Mouse (Mus musculus): Measurements from ENCODE around the gene Jdp2.
A peak's percentile ranks its signal among the peaks of the same experiment; 100 is the strongest.
"Not testable (repeated sequence)": the region's sequence is repeated elsewhere in the genome, so short reads cannot be mapped to it uniquely, and the experiment has no call there.

Jdp2 gene

DNA sequence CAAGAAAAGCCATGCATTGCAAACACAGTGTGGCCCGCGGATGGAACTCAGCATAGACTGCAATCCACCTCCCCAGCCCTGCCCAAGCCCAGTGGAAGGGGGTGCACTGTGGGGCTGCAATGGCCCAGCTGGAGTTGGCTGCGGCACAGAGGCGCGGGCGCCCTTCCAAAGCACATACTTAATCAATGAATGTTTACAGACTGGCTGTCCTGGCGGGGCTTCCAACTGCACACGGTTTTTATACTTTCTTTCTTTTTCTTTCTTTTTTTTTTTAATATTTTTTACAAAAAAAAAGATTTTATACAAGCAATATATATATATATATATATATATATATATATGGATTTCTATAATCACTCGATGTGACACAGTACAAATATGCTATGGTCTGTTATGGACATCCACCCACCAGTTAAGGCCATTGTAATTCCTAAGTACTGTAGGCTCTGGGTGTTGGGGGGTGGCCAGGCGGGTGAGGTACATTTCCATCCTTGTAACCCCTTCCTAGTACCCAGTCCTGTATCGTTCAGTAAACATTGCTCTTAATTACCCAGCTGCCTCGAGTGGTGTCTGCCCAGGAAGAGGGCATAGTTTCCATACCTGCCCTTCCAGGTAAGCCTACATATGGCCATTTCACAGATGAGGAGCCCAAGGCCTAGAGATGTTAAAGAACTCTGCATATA lies 40.6 kb downstream of the Jdp2 start:
- DNase-seq: peak; percentile 72

DNA sequence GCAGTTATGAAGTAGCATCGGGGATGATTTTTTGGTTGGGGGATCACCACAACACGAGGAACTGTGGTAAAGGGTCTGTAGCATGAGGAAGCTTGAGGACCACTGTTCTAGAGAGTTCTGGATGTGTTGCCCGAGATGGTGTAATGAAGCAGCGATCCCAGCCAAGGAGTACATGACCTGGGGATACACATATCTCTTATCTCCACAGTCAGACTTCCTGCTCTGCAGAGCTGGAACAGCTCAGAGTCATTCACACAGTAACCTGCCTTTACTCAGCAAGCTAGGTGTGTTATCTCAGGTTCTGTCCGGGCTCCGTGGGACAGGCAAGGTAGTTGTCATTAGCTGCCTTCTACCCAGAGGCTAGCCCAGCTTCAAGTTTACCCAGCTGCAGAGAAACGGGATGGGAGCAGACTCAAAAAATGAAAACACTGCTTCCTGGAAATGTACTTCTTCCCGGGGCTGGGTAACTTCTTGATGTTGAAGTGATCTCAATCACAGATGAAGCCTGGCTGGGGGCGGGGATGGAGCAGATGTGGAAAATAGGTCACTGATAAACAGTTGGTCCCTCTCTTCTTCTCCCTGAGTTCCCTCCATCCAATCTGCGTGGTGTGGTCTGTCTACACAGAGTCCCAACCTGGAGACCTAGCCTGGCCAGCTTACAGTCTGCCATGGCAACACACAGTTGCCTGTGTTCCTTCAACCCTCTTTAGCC lies 42.2 kb downstream of the Jdp2 start:
- no peak for DNase-seq

DNA sequence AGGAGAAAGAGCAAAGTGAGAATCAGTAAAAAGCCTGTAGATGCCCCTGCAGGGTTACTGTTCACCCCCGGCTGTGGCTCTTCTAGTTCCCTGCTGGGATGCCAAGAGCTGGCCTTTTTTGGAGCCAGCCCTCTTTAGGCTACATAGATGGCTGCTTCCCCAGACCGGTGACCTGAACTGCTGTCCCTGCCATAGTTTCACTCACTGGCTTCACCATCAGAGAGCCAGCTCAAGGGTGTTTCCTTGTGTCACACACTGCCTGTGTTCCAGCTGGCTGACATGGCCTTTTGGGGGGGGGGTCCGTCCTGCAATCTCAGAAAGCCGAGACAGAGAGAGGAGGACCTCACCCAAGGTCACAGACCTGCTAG lies 42.7 kb downstream of the Jdp2 start:
- DNase-seq: no peak

DNA sequence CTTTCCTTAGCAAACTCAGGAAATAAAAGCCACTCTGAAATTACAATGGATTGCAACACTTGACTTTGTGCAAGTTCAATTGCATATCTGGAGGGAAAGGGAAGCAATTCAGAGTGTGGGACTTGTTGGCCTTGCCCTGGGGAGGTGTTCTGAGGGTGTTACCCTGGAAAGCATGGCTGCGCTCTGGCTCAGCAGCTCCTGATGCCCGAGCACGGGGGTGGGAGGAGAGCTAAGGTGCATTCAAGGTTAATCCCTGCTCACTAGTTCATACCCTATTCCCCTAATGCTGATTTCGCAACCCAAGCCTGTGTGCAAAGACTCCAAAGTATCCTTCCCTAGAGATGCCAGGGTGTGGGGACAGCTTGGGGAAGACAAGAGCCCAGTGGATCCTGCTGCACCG lies 44.9 kb downstream of the Jdp2 start:
- no peak for DNase-seq

DNA sequence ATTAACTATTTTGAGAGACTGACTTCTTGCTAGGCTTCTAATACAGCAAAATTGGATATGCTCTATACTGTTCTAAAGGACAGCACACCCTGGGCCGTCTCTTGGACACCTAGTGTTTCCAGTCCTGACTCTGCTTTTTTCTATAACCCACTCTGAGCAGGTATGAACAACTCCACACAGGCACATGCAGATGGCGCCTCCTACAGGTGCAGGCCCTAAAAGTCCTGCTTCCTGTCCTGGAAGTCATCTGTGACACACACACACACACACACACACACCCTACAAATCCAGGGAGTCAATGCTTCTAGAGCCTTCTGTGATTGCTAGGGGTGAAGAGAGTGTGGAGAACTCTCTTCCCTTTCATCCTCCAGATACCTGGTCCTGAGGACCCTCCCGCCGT lies 46.8 kb downstream of the Jdp2 start:
- DNase-seq: no peak

DNA sequence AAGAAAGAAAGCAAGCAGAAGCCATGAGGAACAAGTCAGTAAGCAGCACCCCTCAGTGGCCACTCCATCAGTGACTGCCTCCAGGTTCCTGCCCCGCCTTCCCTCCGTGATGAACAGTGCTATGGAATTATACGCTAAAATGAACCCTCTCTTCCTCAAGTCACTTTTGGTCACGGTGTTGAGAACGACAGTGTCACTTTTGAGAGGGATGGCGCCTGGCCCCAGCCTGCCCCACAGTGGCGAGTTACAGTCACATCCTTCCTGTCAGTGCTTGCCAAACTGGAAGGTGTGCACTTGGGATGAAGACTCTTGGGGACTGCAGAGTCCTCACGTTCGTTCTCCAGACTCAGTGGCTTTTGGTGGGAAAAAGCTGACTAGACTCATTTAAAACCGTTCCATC lies 48.5 kb downstream of the Jdp2 start:
- DNase-seq: no peak

DNA sequence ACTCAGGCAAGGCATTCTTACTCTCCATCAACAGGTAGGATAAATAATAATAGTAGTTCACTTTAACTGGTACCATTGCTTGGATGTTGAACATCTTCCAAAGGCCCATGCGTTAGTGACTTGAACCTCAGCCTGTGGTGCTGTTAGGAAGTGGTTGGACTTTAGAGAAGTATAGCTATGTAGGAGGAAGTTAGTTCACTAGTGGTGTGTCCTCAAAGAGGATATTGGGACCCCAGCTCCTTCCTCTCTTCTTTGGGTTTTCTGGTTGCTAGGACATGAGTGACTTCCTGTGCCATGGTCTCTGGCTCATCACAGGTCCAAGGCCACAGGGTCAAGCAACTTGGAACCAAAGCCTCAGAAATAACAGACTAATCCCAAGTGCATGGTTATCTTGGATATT lies 49.1 kb downstream of the Jdp2 start:
- no peak for DNase-seq

DNA sequence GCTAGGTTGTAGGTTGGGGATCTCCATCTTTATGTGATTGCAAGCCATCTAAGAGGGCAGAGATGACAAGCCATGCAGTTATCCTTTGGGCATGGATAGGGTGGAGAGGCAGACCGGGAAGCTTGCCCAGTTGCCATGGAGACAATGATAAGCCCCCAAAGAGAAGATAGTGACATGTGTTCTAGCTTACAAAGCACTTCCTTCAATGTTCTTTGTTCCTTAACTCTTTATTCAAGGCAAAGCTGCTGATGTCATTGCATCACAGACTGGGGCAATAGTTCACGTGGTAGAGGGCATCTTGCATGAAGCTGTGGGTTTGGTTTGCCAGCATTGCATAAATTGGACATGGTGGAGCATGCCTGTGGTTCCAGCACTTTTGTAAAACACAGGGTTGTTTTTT lies 60.5 kb downstream of the Jdp2 start:
- DNase-seq: peak; percentile 79

DNA sequence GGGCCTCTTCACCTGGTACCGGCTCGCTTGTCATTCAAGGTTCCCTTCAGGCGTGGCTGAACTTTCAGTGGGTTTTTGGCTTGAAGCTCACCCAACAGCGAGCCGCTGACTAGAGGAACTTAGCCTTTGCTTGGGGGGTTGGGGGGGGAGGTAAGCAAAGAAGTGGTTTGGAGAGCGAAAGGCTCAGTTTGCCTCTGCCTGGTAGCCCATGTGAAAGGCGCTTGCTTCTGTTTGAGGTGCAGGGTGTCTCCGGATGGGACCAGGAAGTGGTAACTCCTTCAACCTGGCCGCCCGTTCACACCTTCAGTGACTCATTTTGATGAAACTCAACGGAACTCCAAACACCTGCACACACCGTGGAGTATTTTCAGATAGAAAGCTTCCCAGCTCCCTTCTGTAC lies 62.0 kb downstream of the Jdp2 start:
- DNase-seq: no peak

DNA sequence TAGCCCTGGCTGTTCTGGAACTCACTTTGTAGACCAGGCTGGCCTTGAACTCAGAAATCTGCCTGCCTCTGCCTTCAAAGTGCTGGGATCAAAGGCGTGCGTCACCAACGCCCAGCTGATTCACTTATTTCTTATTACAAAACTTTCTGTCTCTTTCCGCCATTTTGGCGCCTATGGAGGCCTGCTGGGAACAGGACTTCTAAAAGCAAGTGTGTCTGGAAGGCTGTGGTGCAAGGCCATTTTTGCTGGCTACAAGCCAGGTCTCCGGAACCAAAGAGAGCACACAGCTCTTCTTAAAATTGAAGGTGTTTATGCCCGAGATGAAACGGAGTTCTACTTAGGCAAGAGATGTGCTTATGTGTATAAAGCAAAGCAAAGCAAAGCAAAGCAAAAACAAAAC lies 63.4 kb downstream of the Jdp2 start:
- DNase-seq: not testable (repeated sequence)

DNA sequence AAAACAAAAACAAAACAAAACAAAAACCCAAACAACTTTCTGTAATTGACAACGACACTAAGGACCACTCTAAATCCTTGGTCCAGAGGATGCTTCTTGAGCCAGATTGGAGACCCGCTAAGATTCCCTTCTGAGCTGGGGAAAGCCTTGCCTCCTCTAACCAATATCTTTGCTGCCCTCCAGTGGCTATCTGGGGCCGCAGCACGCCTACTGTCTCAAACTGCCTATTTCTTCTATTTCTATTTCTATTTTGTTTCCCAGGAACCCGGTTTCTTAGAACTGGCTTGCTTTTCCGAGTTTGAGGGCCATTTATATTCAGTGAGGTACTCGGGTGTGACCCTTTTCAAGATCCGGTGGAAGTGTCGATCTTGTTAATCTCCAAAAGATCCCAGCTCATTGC lies 64.1 kb downstream of the Jdp2 start:
- peak; percentile 81 for DNase-seq

DNA sequence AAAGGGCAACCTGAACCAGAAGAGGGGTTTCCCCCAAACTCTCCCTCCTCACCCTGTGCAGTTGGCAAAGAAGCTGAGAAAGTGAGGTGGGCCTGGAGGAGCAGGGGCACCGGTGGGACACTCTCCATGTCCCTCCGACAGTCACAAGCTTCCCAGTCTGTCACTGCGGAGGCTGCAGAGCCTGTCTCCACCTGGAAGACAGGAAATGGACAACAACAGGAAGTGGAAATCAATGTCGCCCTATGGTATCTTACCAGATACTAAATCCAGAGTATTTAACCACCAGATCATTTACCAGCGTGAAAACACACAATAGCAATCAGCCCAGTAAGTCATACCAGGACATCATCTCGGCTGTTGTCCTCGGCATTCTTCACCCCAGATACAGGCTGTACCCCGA lies 67.3 kb downstream of the Jdp2 start:
- DNase-seq: no peak

DNA sequence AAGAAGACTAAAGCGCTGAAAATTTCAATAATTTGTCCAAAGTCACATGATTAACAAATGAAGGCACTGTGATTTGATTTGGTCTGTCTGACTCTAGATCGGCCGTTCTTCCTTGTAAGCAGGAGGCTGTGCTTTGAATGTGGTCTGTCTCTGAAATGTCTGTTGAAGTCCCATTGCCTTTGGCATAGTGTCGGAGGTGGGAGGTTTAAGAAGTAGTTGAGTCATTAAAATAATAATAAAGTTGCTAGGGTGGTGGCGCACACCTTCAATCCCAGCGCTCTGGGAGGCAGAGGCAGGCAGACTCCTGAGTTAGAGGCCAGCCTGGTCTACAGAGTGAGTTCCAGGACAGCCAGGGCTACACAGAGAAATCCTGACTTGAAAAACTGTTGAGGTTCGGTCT lies 68.2 kb downstream of the Jdp2 start:
- DNase-seq: no peak

DNA sequence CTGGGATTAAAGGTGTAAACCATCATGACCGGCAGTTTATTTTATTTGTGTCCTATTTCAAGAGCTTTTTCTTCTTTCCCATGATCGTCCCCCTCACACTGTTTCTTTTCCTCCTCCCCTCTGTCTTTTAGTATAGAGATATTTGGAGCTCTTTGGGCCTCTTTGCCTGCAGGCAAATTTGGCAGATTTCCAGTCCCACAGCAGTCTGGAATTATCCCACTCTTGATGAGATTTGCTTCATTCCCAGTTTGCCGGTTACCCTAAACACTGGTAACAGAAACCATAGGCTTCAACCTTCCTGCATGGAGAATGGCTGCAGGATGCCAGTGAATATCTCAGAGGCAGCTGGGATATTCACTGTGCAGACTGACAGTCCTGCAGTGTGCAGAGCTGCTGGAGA lies 69.9 kb downstream of the Jdp2 start:
- DNase-seq: no peak

DNA sequence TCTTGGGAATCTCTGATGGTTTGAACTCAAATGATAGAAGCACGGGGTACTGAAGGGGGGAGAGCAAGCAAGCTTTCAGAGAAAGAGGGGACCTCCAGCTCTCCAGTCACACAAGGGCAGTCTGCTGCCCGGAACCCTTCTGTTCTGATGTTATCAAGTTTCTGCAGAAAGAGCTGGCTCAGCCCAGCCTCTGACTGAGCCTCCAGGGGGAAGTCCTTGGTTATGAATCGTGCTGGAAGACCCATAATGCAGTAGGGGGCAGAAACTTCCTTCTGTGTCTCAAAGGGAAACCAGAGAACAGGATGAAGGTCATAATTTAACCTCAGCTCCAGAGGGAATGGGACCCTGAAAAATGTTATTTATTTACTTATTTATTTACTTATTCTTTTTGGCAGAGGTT lies 71.3 kb downstream of the Jdp2 start:
- no peak for DNase-seq

DNA sequence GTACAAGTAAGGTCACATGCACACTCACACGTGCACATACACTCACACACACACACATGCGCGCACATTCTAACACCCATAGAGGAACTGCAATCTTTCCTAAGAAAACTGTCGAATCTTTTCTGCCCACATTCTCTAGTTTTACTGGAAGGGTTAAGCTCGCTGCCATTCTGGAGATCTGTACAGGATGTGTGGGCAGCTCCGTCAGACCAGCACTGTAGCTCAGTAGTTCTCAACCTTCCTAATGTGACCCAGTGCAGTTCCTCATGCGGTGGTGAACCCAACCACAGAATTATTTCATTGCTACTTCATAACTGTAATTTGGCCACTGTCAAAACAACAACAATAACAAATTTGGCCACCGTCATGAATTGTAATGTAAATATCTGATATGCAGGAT lies 75.1 kb downstream of the Jdp2 start:
- DNase-seq: no peak

DNA sequence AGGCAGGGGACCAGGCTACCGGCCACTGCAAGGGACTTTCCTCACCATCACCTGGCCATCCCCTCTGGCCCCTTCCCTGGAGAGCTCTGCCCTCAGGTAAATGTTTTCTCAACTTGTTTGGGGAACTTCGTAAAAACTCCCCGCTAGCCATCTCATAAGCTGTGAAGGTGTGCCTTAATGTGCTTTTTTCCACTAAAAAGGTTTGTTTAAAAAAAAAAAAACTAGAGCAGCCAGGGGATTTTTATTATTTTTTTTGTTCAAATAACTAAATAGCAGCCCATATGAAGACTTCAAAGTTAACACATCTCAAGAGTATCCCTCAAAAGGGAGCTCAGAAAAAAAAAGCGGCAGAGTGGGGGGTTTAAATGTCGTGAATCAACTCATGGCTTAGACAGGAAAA lies 80.3 kb downstream of the Jdp2 start:
- no peak for DNase-seq

DNA sequence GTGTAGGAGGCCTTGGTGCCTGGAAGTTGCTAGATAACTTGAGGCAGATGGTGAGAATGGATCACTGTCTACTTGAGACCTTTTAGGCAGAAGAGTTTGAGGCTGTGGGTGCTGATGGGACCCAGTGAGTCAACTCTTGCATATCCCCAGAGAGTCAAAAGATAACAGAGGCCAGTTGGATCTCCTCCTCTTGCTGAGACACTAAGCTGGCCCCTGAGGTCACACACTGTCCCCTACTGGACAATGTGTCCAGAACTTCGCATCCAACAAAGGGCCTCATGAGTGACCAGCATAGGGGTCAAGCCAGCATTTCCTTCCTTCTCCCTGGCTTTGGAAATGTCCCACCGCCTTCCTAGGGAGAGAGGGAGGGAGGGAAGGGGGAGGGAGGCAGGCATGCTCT lies 81.0 kb downstream of the Jdp2 start:
- DNase-seq: no peak

DNA sequence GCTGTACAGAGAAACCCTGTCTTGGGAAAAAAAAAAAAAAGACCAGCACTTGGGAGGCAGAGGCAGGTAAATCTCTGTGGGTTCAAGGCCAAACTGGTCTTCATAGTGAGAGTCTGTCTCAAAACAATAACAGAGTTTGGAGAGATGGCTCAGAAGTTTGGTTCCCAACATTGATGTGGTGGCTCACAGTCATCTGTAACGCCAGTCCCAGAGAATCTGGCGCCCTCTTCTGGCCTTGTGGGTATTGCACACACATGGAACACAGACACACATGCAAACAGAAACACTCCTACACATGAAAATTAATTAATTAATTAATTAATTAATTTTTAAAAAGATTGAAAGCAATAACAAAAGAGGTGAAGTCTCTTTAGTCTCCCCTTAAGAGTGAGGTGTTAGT lies 83.5 kb downstream of the Jdp2 start:
- no peak for DNase-seq

DNA sequence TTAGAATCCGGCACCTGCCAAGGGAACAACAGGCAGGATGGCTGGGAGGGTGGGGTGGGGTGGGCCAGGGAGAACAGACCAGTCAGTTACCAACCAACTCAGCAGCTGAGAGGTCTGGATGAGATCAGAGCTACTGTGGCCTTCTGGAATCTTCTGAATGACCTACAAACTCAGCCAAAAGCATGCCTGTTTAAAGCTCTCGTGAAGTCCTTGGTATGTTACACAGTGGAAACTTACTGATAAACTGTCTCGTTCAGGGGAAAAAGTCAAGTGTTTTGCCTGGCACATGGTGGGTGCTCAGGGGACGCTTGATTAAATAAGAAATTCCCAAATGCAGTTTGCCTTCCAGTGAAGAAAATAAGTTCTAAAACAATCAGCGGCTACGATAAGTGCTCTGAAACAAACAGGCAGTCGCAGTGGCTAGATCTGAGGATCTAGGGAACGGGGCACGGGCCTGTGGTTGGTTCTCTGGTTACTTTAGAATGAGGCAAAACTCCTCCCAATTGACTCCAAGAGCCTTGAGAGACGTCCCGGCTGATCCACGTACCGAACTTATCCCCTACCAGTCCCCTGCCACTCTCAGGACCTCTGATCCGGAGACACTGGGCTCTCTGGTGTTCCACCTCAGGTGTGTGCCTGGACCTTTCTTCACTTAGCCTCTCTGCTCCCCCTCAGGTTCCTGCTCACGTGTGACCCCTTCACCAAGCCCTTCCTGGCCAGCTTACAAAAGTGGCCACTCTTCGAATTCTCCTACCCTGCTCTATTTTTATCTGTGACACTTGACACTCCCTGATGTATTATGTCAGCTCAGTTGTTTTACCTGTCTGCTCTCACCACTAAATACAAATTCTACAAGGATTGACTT lies 85.8 kb downstream of the Jdp2 start:
- DNase-seq: no peak

DNA sequence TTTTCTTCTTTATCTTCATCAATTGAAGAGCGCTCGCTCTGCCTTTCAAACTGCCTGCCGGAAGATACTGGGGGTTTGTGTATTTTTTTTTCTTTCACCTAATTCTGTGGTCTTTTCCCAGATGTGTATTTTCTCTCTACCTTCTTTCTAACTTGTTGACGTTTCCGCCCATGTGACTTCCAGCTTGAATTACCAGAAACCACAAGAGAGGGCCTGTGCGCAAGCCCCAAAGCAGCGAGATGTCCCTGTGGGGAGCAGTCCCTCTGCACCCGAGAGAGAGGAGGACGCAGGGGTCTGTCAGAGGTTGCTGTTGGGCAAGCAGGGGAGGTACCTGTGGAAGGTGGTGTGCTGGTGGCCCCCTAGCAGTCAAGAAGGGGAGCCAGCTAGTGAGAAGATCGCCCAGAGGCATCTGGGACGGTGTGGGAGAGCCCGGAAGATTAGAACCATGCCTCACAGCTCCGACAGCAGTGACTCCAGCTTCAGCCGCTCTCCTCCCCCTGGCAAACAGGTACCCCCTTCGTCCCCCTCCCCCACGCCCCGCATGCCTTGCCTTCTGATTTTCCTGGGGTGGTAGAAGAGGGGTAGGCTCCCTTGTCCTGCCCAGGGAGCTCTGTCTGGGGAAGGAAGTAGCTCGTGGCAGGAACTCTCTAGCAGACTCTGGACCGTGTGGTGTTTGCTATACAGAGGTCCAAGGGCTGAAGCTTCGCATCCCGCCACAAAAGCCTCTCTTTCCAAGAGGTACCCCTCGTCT lies 87.8 kb downstream of the Jdp2 start, which contains the start of gene Batf:
TSS of gene Batf (plus strand) at position 204 of the 751 bp plus-strand sequence.
- DNase-seq: no peak

DNA sequence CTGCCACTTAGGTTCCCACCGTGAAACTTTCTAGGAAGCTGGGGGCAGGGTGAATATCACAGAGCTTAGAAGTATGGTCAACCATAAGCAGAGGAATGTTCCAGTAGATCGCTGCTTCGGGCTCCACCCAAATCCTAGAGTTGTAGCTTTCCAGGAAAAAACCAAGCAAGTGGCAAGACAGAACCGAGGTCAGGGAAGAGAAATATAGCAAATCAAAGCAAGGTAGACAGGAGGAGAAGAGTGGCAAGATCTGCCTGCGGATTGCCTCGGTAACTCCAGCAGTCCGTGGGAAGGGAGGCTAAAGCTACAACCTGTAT lies 88.3 kb downstream of the Jdp2 start:
- no peak for DNase-seq

DNA sequence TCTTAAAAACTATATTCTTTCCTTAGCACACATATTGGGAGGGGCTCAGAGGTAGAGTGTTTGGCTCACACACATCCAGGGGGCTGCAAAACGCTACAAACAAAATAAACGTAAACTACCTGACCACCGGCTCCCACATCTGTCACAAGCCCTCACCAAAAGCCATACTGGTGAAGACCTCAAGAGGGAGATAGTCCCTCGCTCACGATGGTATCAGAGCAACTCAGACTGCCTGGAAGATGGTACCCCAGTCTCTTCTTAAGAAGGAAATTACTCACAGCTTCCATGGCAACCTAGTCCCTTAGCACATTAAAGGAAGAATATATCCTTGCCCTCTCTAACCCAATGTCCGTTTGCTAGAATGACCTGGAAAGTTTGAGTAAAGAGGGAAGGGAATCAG lies 89.0 kb downstream of the Jdp2 start:
- DNase-seq: no peak

Data from right cerebral cortex, postnatal 4 days (tissue).